ENCODE assay signal across 8 mouse cellular contexts in the genomic region with DNA sequence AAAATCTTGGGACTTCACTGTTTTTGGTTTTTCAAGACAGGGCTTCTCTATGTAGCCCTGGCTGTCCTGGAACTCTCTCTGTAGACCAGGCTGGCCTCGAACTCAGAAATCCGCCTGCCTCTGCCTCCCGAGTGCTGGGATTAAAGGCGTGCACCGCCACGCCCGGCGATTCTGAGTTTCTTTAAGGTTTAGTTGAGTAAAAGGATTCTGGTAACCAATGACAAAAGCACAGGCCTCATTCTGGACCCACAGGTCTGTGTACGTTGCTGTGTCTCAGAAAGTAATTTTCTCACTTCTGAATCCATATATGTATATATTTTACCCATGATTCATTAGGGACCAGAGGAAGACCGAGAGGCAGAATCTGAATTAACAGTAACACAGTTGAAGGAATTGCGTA. TPM values are rescaled to one million over a fixed set of nuclear protein-coding genes. Genes with fewer than 3 reads are reported as not detected.
DNase-seq lines count a peak whose midpoint lies in the region; ATAC-seq and TF ChIP-seq lines count a peak whose summit lies in the region.
"Not testable (repeated sequence)": the region's sequence is repeated elsewhere in the genome, so short reads cannot be mapped to it uniquely, and the experiment has no call there.

A gene (minus strand): TSS at position 101 of the 400 bp plus-strand sequence.

- not testable (repeated sequence) for DNase-seq in ES-E14 (ENCODE audit: low read depth, low spot score); embryonic facial prominence, embryonic 10.5 days (ENCODE audit: low spot score); gastrocnemius, adult 8-10 months (ENCODE audit: low spot score in 2 of 2); heart, postnatal 4 days; kidney, postnatal 0 days (ENCODE audit: low spot score); limb, embryonic 14.5 days (ENCODE audit: low spot score); midbrain, embryonic 10.5 days (ENCODE audit: low spot score)

- not testable (repeated sequence) for ATAC-seq in kidney, postnatal 0 days (replicated peaks; ENCODE audit: low FRiP score, low read depth); limb, embryonic 14.5 days (ENCODE audit: low FRiP score, low read depth); stomach, embryonic 15.5 days (ENCODE audit: insufficient read depth, low FRiP score, low read depth)

- whole genome bisulfite sequencing in embryonic facial prominence, embryonic 10.5 days: 82% methylated on average over 11 of the region's 11 CpGs
- 75% methylated on average over 11 of the region's 11 CpGs for WGBS in kidney, postnatal 0 days
- WGBS in limb, embryonic 14.5 days: 77% methylated on average over 11 of the region's 11 CpGs
- WGBS in midbrain, embryonic 10.5 days: 83% methylated on average over 11 of the region's 11 CpGs
- WGBS in stomach, embryonic 15.5 days: 75% methylated on average over 11 of the region's 11 CpGs

- not testable (repeated sequence) for H3K9me3 ChIP-seq in ES-E14 (ENCODE audit: control insufficient read depth, insufficient read depth, low read depth, low read length); embryonic facial prominence, embryonic 10.5 days; kidney, postnatal 0 days (replicated peaks; ENCODE audit: low read length); limb, embryonic 14.5 days (ENCODE audit: control insufficient read depth, low read length); midbrain, embryonic 10.5 days (replicated peaks); stomach, embryonic 15.5 days

- H3K36me3 ChIP-seq in ES-E14 (ENCODE audit: control insufficient read depth, insufficient read depth, low read length, poor library complexity, severe bottlenecking): peaks cover 11% of the 10 kb centered on the region
- peaks cover 46% of the 10 kb centered on the region for H3K36me3 ChIP-seq in embryonic facial prominence, embryonic 10.5 days (replicated peaks)
- H3K36me3 ChIP-seq in kidney, postnatal 0 days (ENCODE audit: insufficient read depth, low read length): peaks cover 31% of the 10 kb centered on the region
- peaks cover 42% of the 10 kb centered on the region for H3K36me3 ChIP-seq in limb, embryonic 14.5 days (ENCODE audit: control insufficient read depth, insufficient read depth, low read length)
- peaks cover 47% of the 10 kb centered on the region for H3K36me3 ChIP-seq in midbrain, embryonic 10.5 days
- H3K36me3 ChIP-seq in stomach, embryonic 15.5 days: peaks cover 14% of the 10 kb centered on the region

- H3K4me3 ChIP-seq in ES-E14 (ENCODE audit: insufficient read depth in 1 of 2, low read depth in 1 of 2, low read length in 2 of 2, poor library complexity in 1 of 2, severe bottlenecking in 1 of 2): peak within 1 kb of the TSS; percentile 97 to 99
- H3K4me3 ChIP-seq in embryonic facial prominence, embryonic 10.5 days: peak within 1 kb of the TSS; percentile 99
- peak within 1 kb of the TSS; percentile 94 for H3K4me3 ChIP-seq in kidney, postnatal 0 days (replicated peaks; ENCODE audit: low read depth, low read length)
- H3K4me3 ChIP-seq in limb, embryonic 14.5 days (replicated peaks; ENCODE audit: low read length): peak within 1 kb of the TSS; percentile 86
- H3K4me3 ChIP-seq in midbrain, embryonic 10.5 days: peak within 1 kb of the TSS; percentile 77
- peak within 1 kb of the TSS; percentile 93 for H3K4me3 ChIP-seq in stomach, embryonic 15.5 days (replicated peaks)

- H3K4me1 ChIP-seq in ES-E14 (ENCODE audit: control insufficient read depth in 2 of 2, insufficient read depth in 2 of 2, low read length in 2 of 2, poor library complexity in 1 of 2): not testable (repeated sequence)
- peaks cover 20% of the 10 kb centered on the region for H3K4me1 ChIP-seq in embryonic facial prominence, embryonic 10.5 days
- peaks cover 14% of the 10 kb centered on the region for H3K4me1 ChIP-seq in kidney, postnatal 0 days (replicated peaks; ENCODE audit: insufficient read depth, low read length)
- H3K4me1 ChIP-seq in limb, embryonic 14.5 days (ENCODE audit: control insufficient read depth, insufficient read depth, low read length): peaks cover 11% of the 10 kb centered on the region
- peaks cover 24% of the 10 kb centered on the region for H3K4me1 ChIP-seq in midbrain, embryonic 10.5 days
- H3K4me1 ChIP-seq in stomach, embryonic 15.5 days: peaks cover 14% of the 10 kb centered on the region

- not testable (repeated sequence) for TF ChIP-seq POLR2A in limb, embryonic 14.5 days (IDR thresholded peaks at IDR 0.05; ENCODE audit: borderline replicate concordance, extremely low read depth, insufficient read depth, insufficient read length)

- H3K4me2 ChIP-seq in kidney, postnatal 0 days (ENCODE audit: low read length): peak within 1 kb of the TSS; percentile 95
- peak within 1 kb of the TSS; percentile 85 for H3K4me2 ChIP-seq in limb, embryonic 14.5 days (replicated peaks; ENCODE audit: low read depth, low read length, severe bottlenecking)
- peak within 1 kb of the TSS; percentile 95 for H3K4me2 ChIP-seq in stomach, embryonic 15.5 days

- peak within 1 kb of the TSS; percentile 97 for H3K9ac ChIP-seq in ES-E14 (ENCODE audit: insufficient read depth, low read depth, low read length, poor library complexity, severe bottlenecking)
- peak within 1 kb of the TSS; percentile 88 for H3K9ac ChIP-seq in kidney, postnatal 0 days (ENCODE audit: low read depth, low read length)
- H3K9ac ChIP-seq in limb, embryonic 14.5 days (ENCODE audit: low read depth, low read length, severe bottlenecking): peak within 1 kb of the TSS; percentile 84
- peak within 1 kb of the TSS; percentile 86 for H3K9ac ChIP-seq in stomach, embryonic 15.5 days

- in situ Hi-C loops in ES-E14 (cut with MboI; ENCODE audit: low sequenced_read_pairs in 2 of 2, unreplicated experiment in 2 of 2): not testable (repeated sequence)

- peak within 1 kb of the TSS; percentile 1; the same call in 1 of the 2 replicates for H3K27ac ChIP-seq in ES-E14 (ENCODE audit: insufficient read depth, low read depth, low read length, poor library complexity, severe bottlenecking)
- H3K27ac ChIP-seq in embryonic facial prominence, embryonic 10.5 days (replicated peaks): peak within 1 kb of the TSS; percentile 93
- H3K27ac ChIP-seq in kidney, postnatal 0 days: peak within 1 kb of the TSS; percentile 85
- H3K27ac ChIP-seq in limb, embryonic 14.5 days (replicated peaks; ENCODE audit: low read depth, low read length): peak within 1 kb of the TSS; percentile 82; the same call in 1 of the 2 replicates
- peak within 1 kb of the TSS; percentile 95 for H3K27ac ChIP-seq in midbrain, embryonic 10.5 days (replicated peaks)
- H3K27ac ChIP-seq in stomach, embryonic 15.5 days: peak within 1 kb of the TSS; percentile 81

- not testable (repeated sequence) for TF ChIP-seq CTCF in kidney, postnatal 0 days (IDR thresholded peaks at IDR 0.05; ENCODE audit: low read depth)

- H3K27me3 ChIP-seq in embryonic facial prominence, embryonic 10.5 days (replicated peaks; ENCODE audit: low read depth, poor library complexity, severe bottlenecking); kidney, postnatal 0 days (ENCODE audit: insufficient read depth, low read length); limb, embryonic 14.5 days (ENCODE audit: control insufficient read depth, insufficient read depth, low read length); midbrain, embryonic 10.5 days (ENCODE audit: low read depth, poor library complexity, severe bottlenecking); stomach, embryonic 15.5 days (replicated peaks): not testable (repeated sequence)

RNA-seq across cellular contexts. Expression of the gene that starts here (rescaled TPM):
- total RNA-seq in ES-E14 (2012; rRNA removed): 22.4 and 24.8 TPM in 2 replicates
- 29.3 and 29.6 TPM in 2 replicates for polyA plus RNA-seq in embryonic facial prominence, embryonic 10.5 days (2016; fragmentation: Nextera tagmentation; extraction: Ambion mirVana)
- 10 to 100 TPM; 10.6 to 12.5 (median 11.2) TPM for total RNA-seq in gastrocnemius, adult 8-10 months (2022)
- 10 to 100 TPM; 16.1 to 16.4 TPM for total RNA-seq in heart, postnatal 4 days (2021)
- 13.6 and 16.6 TPM in 2 replicates for polyA plus RNA-seq in kidney, postnatal 0 days (2015; fragmentation: Nextera tagmentation; extraction: Ambion mirVana)
- polyA plus RNA-seq in limb, embryonic 14.5 days (2012; rRNA removed): 18.0 and 20.9 TPM in 2 replicates
- 11.4 and 13.7 TPM in 2 replicates for polyA plus RNA-seq in limb, embryonic 14.5 days (2014; fragmentation: Nextera tagmentation; extraction: Ambion mirVana)
- 25.8 and 27.6 TPM in 2 replicates for polyA plus RNA-seq in midbrain, embryonic 10.5 days (2016; fragmentation: Nextera tagmentation; extraction: Ambion mirVana)
- polyA plus RNA-seq in stomach, embryonic 15.5 days (2015; fragmentation: Nextera tagmentation; extraction: Ambion mirVana): 19.7 and 20.1 TPM in 2 replicates

Comparison
In these comparisons a context has a peak if more than half of its experiments do, and no peak if none do; other contexts are left out.
1. H3K27ac ChIP-seq: peak in every context shown above with its lines; median percentile 95 in midbrain, embryonic 10.5 days; 93 in embryonic facial prominence, embryonic 10.5 days; 85 in kidney, postnatal 0 days; 82 in limb, embryonic 14.5 days; 81 in stomach, embryonic 15.5 days; 1 in ES-E14.